Mouse (Mus musculus): ENCODE results near the gene Ccm2. TPM values are rescaled to one million over a fixed set of nuclear protein-coding genes. Genes with fewer than 3 reads are reported as not detected.

The Ccm2 gene
- total RNA-seq, 2 experiments from 2014 or later: 53.5 to 54.1 TPM

- DNase-seq (ENCODE audit: low spot score in 2 of 2): peak; percentile 95 to 99
These were observed 18.3 kb upstream of the Ccm2 start for GRCm38 (mm10) chr11:6528186-6529006.

GRCm38 (mm10) chr11:6529961-6530360, 16.7 kb upstream of the Ccm2 start:
- DNase-seq (ENCODE audit: low spot score in 2 of 2): no peak

- DNase-seq (ENCODE audit: low spot score in 2 of 2): no peak
These were observed 15.9 kb upstream of the Ccm2 start for GRCm38 (mm10) chr11:6530746-6531145.

GRCm38 (mm10) chr11:6544683-6545082, 2.0 kb upstream of the Ccm2 start:
- no peak for DNase-seq (ENCODE audit: low spot score in 2 of 2)

GRCm38 (mm10) chr11:6545186-6545856, 1.4 kb upstream of the Ccm2 start:
- DNase-seq (ENCODE audit: low spot score in 2 of 2): no peak

- no peak for DNase-seq (ENCODE audit: low spot score in 2 of 2)
These were observed 862 bp upstream of the Ccm2 start for GRCm38 (mm10) chr11:6545857-6546192.

- DNase-seq (ENCODE audit: low spot score in 2 of 2): peak in 1 of 2 experiments; percentile 25
These were observed 472 bp downstream of the Ccm2 start for GRCm38 (mm10) chr11:6547037-6547680.

- no peak for DNase-seq (ENCODE audit: low spot score in 2 of 2)
These were observed 1.1 kb downstream of the Ccm2 start for GRCm38 (mm10) chr11:6547696-6548325.

- DNase-seq (ENCODE audit: low spot score in 2 of 2): no peak
These were observed 3.1 kb downstream of the Ccm2 start for GRCm38 (mm10) chr11:6549770-6550169.

- DNase-seq (ENCODE audit: low spot score in 2 of 2): no peak
These were observed 3.5 kb downstream of the Ccm2 start for GRCm38 (mm10) chr11:6550201-6550600.

- no peak for DNase-seq (ENCODE audit: low spot score in 2 of 2)
These were observed 11.5 kb downstream of the Ccm2 start for GRCm38 (mm10) chr11:6558234-6558633.

- DNase-seq (ENCODE audit: low spot score in 2 of 2): no peak
These were observed 13.3 kb downstream of the Ccm2 start for GRCm38 (mm10) chr11:6559996-6560395.

- no peak for DNase-seq (ENCODE audit: low spot score in 2 of 2)
These were observed 14.1 kb downstream of the Ccm2 start for GRCm38 (mm10) chr11:6560655-6561360.

GRCm38 (mm10) chr11:6561474-6561873, 14.8 kb downstream of the Ccm2 start:
- no peak for DNase-seq (ENCODE audit: low spot score in 2 of 2)

GRCm38 (mm10) chr11:6562359-6562758, 15.7 kb downstream of the Ccm2 start:
- DNase-seq (ENCODE audit: low spot score in 2 of 2): no peak

- no peak for DNase-seq (ENCODE audit: low spot score in 2 of 2)
These were observed 16.5 kb downstream of the Ccm2 start for GRCm38 (mm10) chr11:6563201-6563600.

- no peak for DNase-seq (ENCODE audit: low spot score in 2 of 2)
These were observed 19.8 kb downstream of the Ccm2 start for GRCm38 (mm10) chr11:6566496-6566895.

- no peak for DNase-seq (ENCODE audit: low spot score in 2 of 2)
These were observed 21.3 kb downstream of the Ccm2 start for GRCm38 (mm10) chr11:6567951-6568350.

- peak; percentile 50 to 74 for DNase-seq (ENCODE audit: low spot score in 2 of 2)
These were observed 22.1 kb downstream of the Ccm2 start for GRCm38 (mm10) chr11:6568584-6569409.

GRCm38 (mm10) chr11:6569410-6569777, 22.7 kb downstream of the Ccm2 start:
- peak in 1 of 2 experiments; percentile 21 for DNase-seq (ENCODE audit: low spot score in 2 of 2)
